Mouse (Mus musculus): ENCODE results near the gene Olfr945. TPM values are rescaled to one million over a fixed set of nuclear protein-coding genes. Genes with fewer than 3 reads are reported as not detected.

Gene Olfr945
- total RNA-seq (2023) = not detected

GRCm38 (mm10) chr9:39276718-39277117, at the start of gene Olfr945:
TSS of gene Olfr945 (minus strand) at chr9:39276818.

DNA sequence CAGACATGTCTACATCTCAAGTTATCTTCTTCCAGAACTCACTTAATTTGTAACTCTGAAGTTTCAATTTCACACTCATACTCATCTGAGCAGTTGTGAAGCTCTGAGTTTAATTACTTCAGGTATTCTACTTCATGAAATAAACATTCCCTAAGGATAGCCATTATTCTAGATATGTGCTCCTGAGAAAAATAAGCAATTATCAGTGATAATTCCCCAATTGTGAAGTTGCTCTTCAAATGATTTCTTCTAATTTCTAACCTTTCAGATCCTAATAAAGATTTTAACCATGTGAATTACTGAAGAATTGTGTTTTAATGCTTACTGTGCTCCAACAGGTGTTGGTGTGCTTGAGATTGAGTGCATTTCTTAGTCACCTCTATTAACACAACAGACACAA, 49.3 kb upstream of the Olfr945 start, which contains the start of gene Olfr948:
Gene Olfr948 (minus strand): TSS at position 101 of the 400 bp plus-strand sequence.

GRCm38 (mm10) chr9:39249894-39250293, 26.7 kb downstream of the Olfr945 start, which contains the start of gene Olfr1537:
TSS of gene Olfr1537 (minus strand) at chr9:39249994.

Other genes with a start within 250 kb of the Olfr945 start
- not detected for gene Olfr937, start 211.9 kb downstream of the Olfr945 start, total RNA-seq (2023)
- not detected for gene Olfr938, start 197.9 kb downstream of the Olfr945 start, total RNA-seq (2023)
- gene Olfr27, start 148.7 kb downstream of the Olfr945 start, total RNA-seq (2023) = not detected
- not detected for gene Olfr943, start 110.5 kb downstream of the Olfr945 start, total RNA-seq (2023)
- gene Olfr944, start 74.9 kb downstream of the Olfr945 start, total RNA-seq (2023) = not detected
- not detected for gene Olfr1537, start 26.8 kb downstream of the Olfr945 start, total RNA-seq (2023)
- gene Olfr948, start 49.2 kb upstream of the Olfr945 start, total RNA-seq (2023) = not detected
- not detected for gene Olfr951, start 110.6 kb upstream of the Olfr945 start, total RNA-seq (2023)
- gene Olfr952, start 150.3 kb upstream of the Olfr945 start, total RNA-seq (2023) = not detected
- not detected for gene Olfr954, start 179.9 kb upstream of the Olfr945 start, total RNA-seq (2023)
- not detected for gene Olfr955, start 195.1 kb upstream of the Olfr945 start, total RNA-seq (2023)
- gene Olfr44, start 217.2 kb upstream of the Olfr945 start, total RNA-seq (2023) = not detected
- not detected for gene Olfr957, start 239.0 kb upstream of the Olfr945 start, total RNA-seq (2023)